Mouse (Mus musculus): Measurements from ENCODE around the gene Cdk2. TPM values are rescaled to one million over a fixed set of nuclear protein-coding genes. Genes with fewer than 3 reads are reported as not detected.

Gene Cdk2
- polyA plus RNA-seq, 1 experiment from 2014 or later, result 14.6 TPM

DNA sequence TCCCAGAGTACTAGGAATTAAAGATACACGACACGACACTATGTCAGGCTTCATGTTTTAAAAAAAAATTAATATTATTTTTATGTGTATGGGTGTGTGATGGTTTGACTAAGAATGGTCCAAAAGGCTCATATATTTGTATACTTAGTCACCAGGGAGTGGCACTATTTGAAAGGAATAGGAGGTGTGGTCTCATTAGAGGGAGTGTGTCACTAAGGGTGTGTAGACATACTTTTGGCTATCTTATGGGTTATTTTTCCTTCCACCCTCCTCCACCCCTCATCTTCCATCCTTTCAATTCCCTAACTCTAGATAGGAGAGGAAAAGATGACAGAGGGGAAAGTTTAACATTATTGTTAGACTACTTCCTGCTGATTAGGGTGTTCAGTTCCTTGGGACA, 39.0 kb downstream of the Cdk2 start:
- WGBS, result 95% methylated on average over 2 of the region's 2 CpGs
- no peak overlapping the region for H3K9ac ChIP-seq (ENCODE audit: low read depth, low read length)
- ATAC-seq, result no peak
- H3K27ac ChIP-seq (ENCODE audit: low read length), result no peak overlapping the region
- no peak overlapping the region for H3K4me2 ChIP-seq (ENCODE audit: low read length)
- H3K27me3 ChIP-seq (ENCODE audit: control insufficient read depth, insufficient read depth, low read depth, low read length), result no peaks in the 10 kb centered on the region
- no peaks in the 10 kb centered on the region for H3K36me3 ChIP-seq (ENCODE audit: control insufficient read depth, insufficient read depth, low read length)
- H3K4me3 ChIP-seq (ENCODE audit: low read depth, low read length), result no peak overlapping the region
- H3K4me1 ChIP-seq (ENCODE audit: control insufficient read depth, insufficient read depth, low read length), result peaks cover 11% of the 10 kb centered on the region
- H3K9me3 ChIP-seq (replicated peaks; ENCODE audit: control insufficient read depth, low read length, poor library complexity, severe bottlenecking), result no peaks in the 10 kb centered on the region

DNA sequence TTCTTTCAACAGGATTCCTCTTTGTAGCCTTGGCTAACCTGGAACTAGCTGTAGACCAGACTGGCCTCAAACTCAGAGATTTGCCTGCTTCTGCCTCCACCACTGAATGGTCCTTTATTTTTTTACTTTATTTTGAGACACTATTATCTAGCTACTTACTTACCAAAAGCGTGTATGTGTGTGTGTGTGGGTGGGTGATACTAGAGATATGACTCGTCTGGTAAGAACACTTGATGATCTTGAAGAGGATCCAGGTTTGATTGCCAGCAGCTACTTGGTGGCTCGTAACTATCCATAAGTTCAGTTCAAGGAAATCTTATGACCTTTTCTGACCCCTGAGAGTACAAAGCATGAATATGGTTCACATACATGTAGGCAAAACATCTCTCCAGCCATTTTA, 39.5 kb downstream of the Cdk2 start:
- H3K9me3 ChIP-seq (replicated peaks; ENCODE audit: control insufficient read depth, low read length, poor library complexity, severe bottlenecking), result no peaks in the 10 kb centered on the region
- no peaks in the 10 kb centered on the region for H3K36me3 ChIP-seq (ENCODE audit: control insufficient read depth, insufficient read depth, low read length)
- H3K4me1 ChIP-seq (ENCODE audit: control insufficient read depth, insufficient read depth, low read length), result peaks cover 11% of the 10 kb centered on the region
- no peak overlapping the region for H3K4me2 ChIP-seq (ENCODE audit: low read length)
- 87% methylated on average over 3 of the region's 3 CpGs for WGBS
- H3K9ac ChIP-seq (ENCODE audit: low read depth, low read length), result no peak overlapping the region
- no peaks in the 10 kb centered on the region for H3K27me3 ChIP-seq (ENCODE audit: control insufficient read depth, insufficient read depth, low read depth, low read length)
- no peak for ATAC-seq
- H3K27ac ChIP-seq (ENCODE audit: low read length), result no peak overlapping the region
- H3K4me3 ChIP-seq (ENCODE audit: low read depth, low read length), result no peak overlapping the region

DNA sequence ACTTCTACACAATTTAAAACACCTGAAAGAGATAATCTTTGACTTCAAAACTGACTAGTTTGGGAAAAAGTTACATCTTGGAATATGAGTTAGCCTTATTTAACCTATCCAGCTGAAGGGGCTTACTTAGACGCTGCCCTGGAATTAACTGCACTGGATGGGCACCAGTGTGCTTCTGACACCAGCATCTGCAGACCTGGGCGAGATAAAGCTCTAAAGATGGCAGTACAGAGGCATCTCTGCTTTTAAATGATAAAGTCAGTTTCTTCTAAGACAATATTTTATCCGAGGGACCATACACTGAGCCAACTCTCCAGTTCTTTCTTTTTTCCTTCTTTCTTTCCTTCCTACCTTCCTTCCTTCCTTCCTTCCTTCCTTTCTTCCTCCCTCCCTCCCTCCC, 40.0 kb downstream of the Cdk2 start:
- Histone ChIP-seq H3K27me3 (ENCODE audit: control insufficient read depth, insufficient read depth, low read depth, low read length) (no peaks in the 10 kb centered on the region), H3K27ac (ENCODE audit: low read length) (no peak overlapping the region), H3K9ac (ENCODE audit: low read depth, low read length) (no peak overlapping the region), H3K4me3 (ENCODE audit: low read depth, low read length) (no peak overlapping the region), H3K9me3 (replicated peaks; ENCODE audit: control insufficient read depth, low read length, poor library complexity, severe bottlenecking) (no peaks in the 10 kb centered on the region), H3K4me1 (ENCODE audit: control insufficient read depth, insufficient read depth, low read length) (peaks cover 11% of the 10 kb centered on the region), H3K36me3 (ENCODE audit: control insufficient read depth, insufficient read depth, low read length) (no peaks in the 10 kb centered on the region), H3K4me2 (ENCODE audit: low read length) (no peak overlapping the region)
- no peak for ATAC-seq
- WGBS, result 78% methylated on average over 3 of the region's 3 CpGs

DNA sequence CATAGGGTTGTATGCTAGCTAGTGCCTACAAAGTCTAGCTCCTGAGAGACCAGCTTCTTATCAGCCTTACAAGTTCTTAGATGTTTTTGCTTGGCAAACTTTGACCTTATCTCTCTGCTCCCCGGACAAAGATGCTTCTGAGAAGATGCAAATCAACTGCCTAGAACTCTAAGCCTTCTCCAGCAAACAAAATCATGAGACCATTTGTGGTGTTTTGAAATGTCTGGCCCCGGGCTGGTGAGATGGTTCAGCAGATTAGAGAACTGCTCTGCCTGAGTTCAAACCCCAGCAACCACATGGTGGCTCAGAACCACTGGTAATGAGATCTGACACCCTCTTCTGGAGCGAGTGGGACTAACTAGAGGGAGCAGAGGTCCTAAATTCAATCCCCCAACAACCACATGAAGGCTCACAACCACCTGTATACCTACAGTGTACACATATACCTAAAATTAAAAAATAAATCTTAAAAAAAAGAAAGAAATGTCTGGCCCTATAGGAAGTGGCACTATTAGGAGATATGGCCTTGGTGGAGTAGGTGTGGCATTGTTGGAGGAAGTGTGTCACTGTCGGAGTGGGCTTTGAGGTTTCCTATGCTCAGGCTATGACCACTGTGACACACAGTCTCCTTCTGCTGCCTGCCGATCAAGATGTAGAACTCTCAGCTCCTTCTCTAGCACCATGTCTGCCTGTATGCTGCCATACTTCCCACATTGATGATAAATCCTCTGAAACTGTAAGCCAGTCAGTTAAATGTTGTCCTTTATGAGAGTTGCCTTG, 41.2 kb downstream of the Cdk2 start:
- no peak overlapping the region for H3K27ac ChIP-seq (ENCODE audit: low read length)
- H3K36me3 ChIP-seq (ENCODE audit: control insufficient read depth, insufficient read depth, low read length), result no peaks in the 10 kb centered on the region
- peaks cover 10% of the 10 kb centered on the region for H3K4me1 ChIP-seq (ENCODE audit: control insufficient read depth, insufficient read depth, low read length)
- H3K4me2 ChIP-seq (ENCODE audit: low read length), result no peak overlapping the region
- no peaks in the 10 kb centered on the region for H3K9me3 ChIP-seq (replicated peaks; ENCODE audit: control insufficient read depth, low read length, poor library complexity, severe bottlenecking)
- no peak overlapping the region for H3K9ac ChIP-seq (ENCODE audit: low read depth, low read length)
- H3K27me3 ChIP-seq (ENCODE audit: control insufficient read depth, insufficient read depth, low read depth, low read length), result no peaks in the 10 kb centered on the region
- WGBS, result 74% methylated on average over 5 of the region's 5 CpGs
- H3K4me3 ChIP-seq (ENCODE audit: low read depth, low read length), result no peak overlapping the region
- ATAC-seq, result no peak

DNA sequence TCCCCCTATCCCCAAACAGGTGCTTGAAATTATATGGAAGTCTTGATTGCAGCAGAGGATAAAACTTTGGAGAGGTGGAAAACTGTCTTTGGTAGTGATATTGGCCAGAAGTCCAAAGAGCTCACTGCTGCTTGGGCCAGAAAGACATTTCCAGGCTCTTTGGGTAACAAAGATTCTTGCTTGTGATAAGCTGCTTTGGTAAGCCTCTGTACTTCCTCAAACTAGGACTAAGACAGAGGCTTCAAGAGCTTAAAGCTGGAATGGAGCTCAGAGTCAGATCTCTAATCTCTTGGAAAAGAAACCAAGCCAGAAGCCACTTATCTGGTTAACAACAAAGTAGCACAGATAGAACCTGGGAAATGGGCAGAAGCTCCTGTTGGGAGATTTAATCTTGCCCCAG, 42.4 kb downstream of the Cdk2 start:
- Histone ChIP-seq H3K27me3 (ENCODE audit: control insufficient read depth, insufficient read depth, low read depth, low read length) (no peaks in the 10 kb centered on the region), H3K4me2 (ENCODE audit: low read length) (no peak overlapping the region), H3K9ac (ENCODE audit: low read depth, low read length) (no peak overlapping the region), H3K9me3 (replicated peaks; ENCODE audit: control insufficient read depth, low read length, poor library complexity, severe bottlenecking) (no peaks in the 10 kb centered on the region), H3K36me3 (ENCODE audit: control insufficient read depth, insufficient read depth, low read length) (no peaks in the 10 kb centered on the region), H3K4me3 (ENCODE audit: low read depth, low read length) (no peak overlapping the region), H3K4me1 (ENCODE audit: control insufficient read depth, insufficient read depth, low read length) (no peaks in the 10 kb centered on the region), H3K27ac (ENCODE audit: low read length) (no peak overlapping the region)
- ATAC-seq, result no peak

DNA sequence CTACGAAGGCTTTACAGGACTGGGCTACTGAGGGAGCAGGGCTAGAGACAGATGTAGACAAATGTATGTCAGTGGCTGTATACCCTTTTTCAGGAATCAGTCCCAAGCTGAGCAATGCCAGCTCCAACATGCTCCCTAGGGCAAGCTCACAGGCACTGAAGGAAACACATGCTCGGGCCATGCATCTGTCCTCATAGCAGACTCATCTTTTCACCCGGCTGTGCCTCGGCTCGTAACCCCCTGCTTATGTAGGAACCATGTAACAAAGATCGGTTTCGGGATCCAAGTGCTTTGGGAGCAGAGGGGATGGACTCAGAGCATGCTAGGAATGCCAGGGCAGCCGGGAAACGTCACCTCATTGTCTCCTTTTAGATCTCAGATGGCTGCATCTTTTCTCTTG, 45.3 kb downstream of the Cdk2 start:
- no peak for ATAC-seq
- no peak overlapping the region for H3K4me3 ChIP-seq (ENCODE audit: low read depth, low read length)
- no peaks in the 10 kb centered on the region for H3K4me1 ChIP-seq (ENCODE audit: control insufficient read depth, insufficient read depth, low read length)
- H3K9ac ChIP-seq (ENCODE audit: low read depth, low read length), result no peak overlapping the region
- no peaks in the 10 kb centered on the region for H3K36me3 ChIP-seq (ENCODE audit: control insufficient read depth, insufficient read depth, low read length)
- H3K27ac ChIP-seq (ENCODE audit: low read length), result no peak overlapping the region
- 51% methylated on average over 9 of the region's 9 CpGs for WGBS
- no peaks in the 10 kb centered on the region for H3K9me3 ChIP-seq (replicated peaks; ENCODE audit: control insufficient read depth, low read length, poor library complexity, severe bottlenecking)
- no peaks in the 10 kb centered on the region for H3K27me3 ChIP-seq (ENCODE audit: control insufficient read depth, insufficient read depth, low read depth, low read length)
- no peak overlapping the region for H3K4me2 ChIP-seq (ENCODE audit: low read length)

DNA sequence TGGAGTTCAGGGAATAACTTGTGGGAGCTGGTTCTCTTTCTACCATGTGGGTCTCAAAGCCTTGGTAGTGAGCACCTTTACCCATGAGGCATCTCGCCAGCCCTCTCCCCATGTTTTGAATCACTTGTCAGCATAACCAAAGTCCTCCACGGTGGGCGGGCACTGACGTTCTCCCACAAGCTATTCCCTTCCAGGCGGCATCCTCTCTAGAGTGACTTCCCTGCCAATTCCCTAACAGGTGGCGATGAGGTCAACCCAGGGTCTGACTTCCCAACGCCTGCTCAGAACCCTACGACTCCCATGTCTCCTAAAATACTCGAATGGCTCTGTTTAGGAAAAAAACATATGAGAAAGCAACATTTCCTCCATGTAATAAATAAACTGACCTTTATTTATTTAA, 47.0 kb downstream of the Cdk2 start:
- no peak for ATAC-seq
- Histone ChIP-seq H3K27me3 (ENCODE audit: control insufficient read depth, insufficient read depth, low read depth, low read length) (no peaks in the 10 kb centered on the region), H3K4me1 (ENCODE audit: control insufficient read depth, insufficient read depth, low read length) (no peaks in the 10 kb centered on the region), H3K36me3 (ENCODE audit: control insufficient read depth, insufficient read depth, low read length) (no peaks in the 10 kb centered on the region), H3K27ac (ENCODE audit: low read length) (no peak overlapping the region), H3K4me2 (ENCODE audit: low read length) (no peak overlapping the region), H3K9ac (ENCODE audit: low read depth, low read length) (no peak overlapping the region), H3K4me3 (ENCODE audit: low read depth, low read length) (no peak overlapping the region), H3K9me3 (replicated peaks; ENCODE audit: control insufficient read depth, low read length, poor library complexity, severe bottlenecking) (no peaks in the 10 kb centered on the region)
- 72% methylated on average over 9 of the region's 9 CpGs for WGBS

DNA sequence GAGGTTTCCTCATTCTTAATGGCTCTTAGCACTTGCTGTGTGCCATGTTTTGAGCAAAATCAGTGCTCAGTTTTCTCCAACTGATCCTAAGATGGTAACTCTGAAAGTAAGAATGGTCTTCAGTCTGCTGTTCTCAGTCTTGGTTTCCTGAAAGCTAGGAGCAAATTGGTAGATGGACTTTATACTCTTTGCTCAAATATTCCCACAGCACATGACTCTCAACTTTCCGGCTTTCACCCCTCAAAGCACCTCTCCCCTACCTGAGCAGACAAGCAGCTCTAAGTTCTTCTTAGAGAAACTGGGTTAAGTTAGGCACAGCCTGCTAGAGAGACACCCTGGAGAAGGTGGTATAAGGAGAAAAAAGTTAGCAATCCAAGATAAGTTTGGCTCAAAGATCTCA, 48.1 kb downstream of the Cdk2 start:
- no peaks in the 10 kb centered on the region for H3K9me3 ChIP-seq (replicated peaks; ENCODE audit: control insufficient read depth, low read length, poor library complexity, severe bottlenecking)
- H3K9ac ChIP-seq (ENCODE audit: low read depth, low read length), result no peak overlapping the region
- no peak overlapping the region for H3K4me2 ChIP-seq (ENCODE audit: low read length)
- no peak overlapping the region for H3K4me3 ChIP-seq (ENCODE audit: low read depth, low read length)
- WGBS, result 93% methylated on average over 1 of the region's 1 CpGs
- no peaks in the 10 kb centered on the region for H3K4me1 ChIP-seq (ENCODE audit: control insufficient read depth, insufficient read depth, low read length)
- no peaks in the 10 kb centered on the region for H3K36me3 ChIP-seq (ENCODE audit: control insufficient read depth, insufficient read depth, low read length)
- H3K27me3 ChIP-seq (ENCODE audit: control insufficient read depth, insufficient read depth, low read depth, low read length), result no peaks in the 10 kb centered on the region
- no peak for ATAC-seq
- H3K27ac ChIP-seq (ENCODE audit: low read length), result no peak overlapping the region

DNA sequence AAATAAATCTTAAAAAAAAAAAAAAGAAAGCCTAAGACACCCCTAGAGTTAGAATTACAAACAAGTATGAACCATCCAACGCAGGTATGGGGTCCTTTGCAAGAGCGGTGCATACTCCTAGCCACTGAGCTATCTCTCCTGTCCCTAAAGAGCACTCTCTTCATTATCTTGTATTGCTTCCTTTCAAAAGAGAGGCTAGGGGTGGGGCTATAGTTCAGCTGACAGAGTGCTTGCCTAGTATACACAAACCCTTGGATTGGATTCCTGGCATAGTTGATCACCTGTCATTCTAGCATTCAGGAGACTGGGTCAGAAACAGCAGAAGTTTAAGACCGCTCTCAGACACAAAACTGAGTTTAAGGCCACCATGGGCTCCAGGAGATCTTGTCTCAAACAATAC, 49.6 kb downstream of the Cdk2 start:
- Histone ChIP-seq H3K4me1 (ENCODE audit: control insufficient read depth, insufficient read depth, low read length) (no peaks in the 10 kb centered on the region), H3K36me3 (ENCODE audit: control insufficient read depth, insufficient read depth, low read length) (no peaks in the 10 kb centered on the region), H3K4me3 (ENCODE audit: low read depth, low read length) (no peak overlapping the region), H3K9me3 (replicated peaks; ENCODE audit: control insufficient read depth, low read length, poor library complexity, severe bottlenecking) (no peaks in the 10 kb centered on the region), H3K27ac (ENCODE audit: low read length) (no peak overlapping the region), H3K27me3 (ENCODE audit: control insufficient read depth, insufficient read depth, low read depth, low read length) (no peaks in the 10 kb centered on the region), H3K4me2 (ENCODE audit: low read length) (no peak overlapping the region), H3K9ac (ENCODE audit: low read depth, low read length) (no peak overlapping the region)
- ATAC-seq, result no peak
- WGBS, result 95% methylated on average over 3 of the region's 3 CpGs
